Mouse (Mus musculus): ENCODE data around the gene Vkorc1l1. TPM values are rescaled to one million over a fixed set of nuclear protein-coding genes. Genes with fewer than 3 reads are reported as not detected.

Vkorc1l1 gene
- polyA plus RNA-seq (2015; fragmentation: Nextera tagmentation; extraction: Ambion mirVana), result 20.0 and 23.8 TPM in 2 replicates

GRCm38 (mm10) chr5:129941495-129942045 is at the start of gene Vkorc1l1:
Vkorc1l1 (plus strand) TSS chr5:129941970.

GRCm38 (mm10) chr5:129895198-129896088 is 46.3 kb upstream of the Vkorc1l1 start, which contains the start of gene Zbed5:
Zbed5 (plus strand) TSS chr5:129895723.

DNA sequence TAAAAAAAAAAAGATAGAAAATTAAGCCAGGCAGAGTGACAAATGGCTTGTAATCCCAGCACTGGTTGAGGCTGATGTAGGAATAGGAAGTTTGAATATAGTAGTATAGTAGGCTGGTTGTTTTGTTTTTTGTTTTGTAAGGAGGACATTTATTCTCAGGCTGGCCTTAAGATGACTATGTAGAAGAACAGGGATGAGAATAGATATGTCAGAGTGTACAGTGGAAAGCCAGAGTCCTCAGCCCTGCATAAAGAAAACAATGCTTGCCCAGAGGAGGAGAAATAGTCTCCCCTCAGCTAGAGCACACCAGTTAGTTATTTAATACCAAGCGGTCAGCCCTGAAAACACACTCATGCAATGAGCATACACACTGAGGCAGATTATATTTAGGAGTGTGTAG is 43.3 kb upstream of the Vkorc1l1 start, which contains the start of gene Phkg1:
Gene Phkg1, minus strand, starts transcription at position 101 of the 400 bp plus-strand sequence.

GRCm38 (mm10) chr5:129908242-129908965 is 33.4 kb upstream of the Vkorc1l1 start, which contains the start of gene Nupr1l:
Nupr1l (plus strand) TSS chr5:129908540.

GRCm38 (mm10) chr5:130002301-130003146 is 60.8 kb downstream of the Vkorc1l1 start, which contains the start of gene Gusb:
Gusb (minus strand) TSS chr5:130003049.

GRCm38 (mm10) chr5:130029142-130029897 is 87.5 kb downstream of the Vkorc1l1 start, which contains the start of the genes Asl and Crcp:
Asl (minus strand) TSS chr5:130029247.
Crcp (plus strand) TSS chr5:130029290.

Other genes starting within 250 kb of the Vkorc1l1 start
- gene Sept14, start 233.5 kb upstream of the Vkorc1l1 start, polyA plus RNA-seq (2015; fragmentation: Nextera tagmentation; extraction: Ambion mirVana), result not detected in 2 replicates
- 163 and 181 TPM in 2 replicates for gene Mrps17, start 226.5 kb upstream of the Vkorc1l1 start, polyA plus RNA-seq (2015; fragmentation: Nextera tagmentation; extraction: Ambion mirVana)
- gene Nipsnap2, start 216.9 kb upstream of the Vkorc1l1 start, polyA plus RNA-seq (2015; fragmentation: Nextera tagmentation; extraction: Ambion mirVana), result 114 and 122 TPM in 2 replicates
- 50.8 and 50.9 TPM in 2 replicates for gene Psph, start 154.5 kb upstream of the Vkorc1l1 start, polyA plus RNA-seq (2015; fragmentation: Nextera tagmentation; extraction: Ambion mirVana)
- 25.5 and 28.1 TPM in 2 replicates for gene Sumf2, start 95.0 kb upstream of the Vkorc1l1 start, polyA plus RNA-seq (2015; fragmentation: Nextera tagmentation; extraction: Ambion mirVana)
- gene Chchd2, start 54.5 kb upstream of the Vkorc1l1 start, polyA plus RNA-seq (2015; fragmentation: Nextera tagmentation; extraction: Ambion mirVana), result 857 and 863 TPM in 2 replicates
- gene Zbed5, start 46.2 kb upstream of the Vkorc1l1 start, polyA plus RNA-seq (2015; fragmentation: Nextera tagmentation; extraction: Ambion mirVana), result 7.1 and 8.0 TPM in 2 replicates
- gene Phkg1, start 43.4 kb upstream of the Vkorc1l1 start, polyA plus RNA-seq (2015; fragmentation: Nextera tagmentation; extraction: Ambion mirVana), result 5.8 and 6.3 TPM in 2 replicates
- 4.2 and 5.0 TPM in 2 replicates for gene Nupr1l, start 33.4 kb upstream of the Vkorc1l1 start, polyA plus RNA-seq (2015; fragmentation: Nextera tagmentation; extraction: Ambion mirVana)
- 47.7 and 48.3 TPM in 2 replicates for gene Gusb, start 61.1 kb downstream of the Vkorc1l1 start, polyA plus RNA-seq (2015; fragmentation: Nextera tagmentation; extraction: Ambion mirVana)
- gene Asl, start 87.3 kb downstream of the Vkorc1l1 start, polyA plus RNA-seq (2015; fragmentation: Nextera tagmentation; extraction: Ambion mirVana), result 41.7 and 41.8 TPM in 2 replicates
- 68.6 and 76.2 TPM in 2 replicates for gene Crcp, start 87.3 kb downstream of the Vkorc1l1 start, polyA plus RNA-seq (2015; fragmentation: Nextera tagmentation; extraction: Ambion mirVana)
- 54.7 and 56.9 TPM in 2 replicates for gene Tpst1, start 131.4 kb downstream of the Vkorc1l1 start, polyA plus RNA-seq (2015; fragmentation: Nextera tagmentation; extraction: Ambion mirVana)
- gene Kctd7, start 202.9 kb downstream of the Vkorc1l1 start, polyA plus RNA-seq (2015; fragmentation: Nextera tagmentation; extraction: Ambion mirVana), result 11.6 and 12.9 TPM in 2 replicates
- gene Rabgef1, start 229.8 kb downstream of the Vkorc1l1 start, polyA plus RNA-seq (2015; fragmentation: Nextera tagmentation; extraction: Ambion mirVana), result 29.6 and 32.7 TPM in 2 replicates

Measured in neural tube, postnatal 0 days (tissue).